Mouse (Mus musculus): Measurements from ENCODE around the gene Mmp15. TPM values are rescaled to one million over a fixed set of nuclear protein-coding genes. Genes with fewer than 3 reads are reported as not detected.

The Mmp15 gene
- polyA plus RNA-seq, 1 experiment: 28.7 TPM

GRCm38 (mm10) chr8:95314707-95315106, 37.4 kb upstream of the Mmp15 start:
- H3K36me3 ChIP-seq (ENCODE audit: control insufficient read depth, insufficient read depth, low read length): no peaks in the 10 kb centered on the region
- WGBS: 33% methylated on average over 2 of the region's 2 CpGs
- no peaks in the 10 kb centered on the region for H3K27me3 ChIP-seq (ENCODE audit: control insufficient read depth, insufficient read depth, low read length)
- no peak overlapping the region for H3K4me3 ChIP-seq (ENCODE audit: low read depth, low read length)
- H3K27ac ChIP-seq (ENCODE audit: insufficient read depth, low read depth, low read length): no peak overlapping the region
- no peaks in the 10 kb centered on the region for H3K4me1 ChIP-seq (ENCODE audit: control insufficient read depth, insufficient read depth, insufficient read length, low read length)
- TF ChIP-seq POLR2A (IDR thresholded peaks at IDR 0.05; ENCODE audit: low read depth, low read length): no peak
- no peak for TF ChIP-seq CTCF (IDR thresholded peaks at IDR 0.05; ENCODE audit: extremely low read depth, insufficient read length, insufficient replicate concordance, low read depth, low read length)

GRCm38 (mm10) chr8:95315350-95315749, 36.7 kb upstream of the Mmp15 start:
- Histone ChIP-seq H3K4me1 (ENCODE audit: control insufficient read depth, insufficient read depth, insufficient read length, low read length) (peaks cover under 1% of the 10 kb centered on the region; the same call in 1 of the 2 replicates), H3K36me3 (ENCODE audit: control insufficient read depth, insufficient read depth, low read length) (no peaks in the 10 kb centered on the region), H3K27ac (ENCODE audit: insufficient read depth, low read depth, low read length) (no peak overlapping the region), H3K4me3 (ENCODE audit: low read depth, low read length) (no peak overlapping the region), H3K27me3 (ENCODE audit: control insufficient read depth, insufficient read depth, low read length) (no peaks in the 10 kb centered on the region)
- TF ChIP-seq POLR2A (IDR thresholded peaks at IDR 0.05; ENCODE audit: low read depth, low read length) (no peak), CTCF (IDR thresholded peaks at IDR 0.05; ENCODE audit: extremely low read depth, insufficient read length, insufficient replicate concordance, low read depth, low read length) (no peak)
- 88% methylated on average over 1 of the region's 1 CpGs for WGBS

- Histone ChIP-seq H3K27ac (ENCODE audit: insufficient read depth, low read depth, low read length) (no peak overlapping the region), H3K4me1 (ENCODE audit: control insufficient read depth, insufficient read depth, insufficient read length, low read length) (peaks cover 3% of the 10 kb centered on the region), H3K4me3 (ENCODE audit: low read depth, low read length) (peak overlapping the region; percentile 53), H3K36me3 (ENCODE audit: control insufficient read depth, insufficient read depth, low read length) (0 out of 2 replicates have a peak, but pooled peaks cover 3% of the 10 kb centered on the region), H3K27me3 (ENCODE audit: control insufficient read depth, insufficient read depth, low read length) (no peaks in the 10 kb centered on the region)
- TF ChIP-seq POLR2A (IDR thresholded peaks at IDR 0.05; ENCODE audit: low read depth, low read length) (no peak), CTCF (IDR thresholded peaks at IDR 0.05; ENCODE audit: extremely low read depth, insufficient read length, insufficient replicate concordance, low read depth, low read length) (peak; percentile 48; the same call in 1 of the 2 replicates)
- WGBS: 3% methylated on average over 41 of the region's 41 CpGs
These were observed 31.6 kb upstream of the Mmp15 start for GRCm38 (mm10) chr8:95320224-95321139.

- Histone ChIP-seq H3K4me1 (ENCODE audit: control insufficient read depth, insufficient read depth, insufficient read length, low read length) (peaks cover 3% of the 10 kb centered on the region), H3K36me3 (ENCODE audit: control insufficient read depth, insufficient read depth, low read length) (peaks cover 19% of the 10 kb centered on the region), H3K27ac (ENCODE audit: insufficient read depth, low read depth, low read length) (no peak overlapping the region), H3K4me3 (ENCODE audit: low read depth, low read length) (no peak overlapping the region), H3K27me3 (ENCODE audit: control insufficient read depth, insufficient read depth, low read length) (no peaks in the 10 kb centered on the region)
- TF ChIP-seq CTCF (IDR thresholded peaks at IDR 0.05; ENCODE audit: extremely low read depth, insufficient read length, insufficient replicate concordance, low read depth, low read length) (no peak), POLR2A (IDR thresholded peaks at IDR 0.05; ENCODE audit: low read depth, low read length) (no peak)
- WGBS: 76% methylated on average over 3 of the region's 3 CpGs
These were observed 28.9 kb upstream of the Mmp15 start for GRCm38 (mm10) chr8:95323201-95323600.

- Histone ChIP-seq H3K36me3 (ENCODE audit: control insufficient read depth, insufficient read depth, low read length) (peaks cover 31% of the 10 kb centered on the region), H3K27me3 (ENCODE audit: control insufficient read depth, insufficient read depth, low read length) (no peaks in the 10 kb centered on the region), H3K4me1 (ENCODE audit: control insufficient read depth, insufficient read depth, insufficient read length, low read length) (peaks cover 3% of the 10 kb centered on the region), H3K4me3 (ENCODE audit: low read depth, low read length) (no peak overlapping the region), H3K27ac (ENCODE audit: insufficient read depth, low read depth, low read length) (no peak overlapping the region)
- TF ChIP-seq CTCF (IDR thresholded peaks at IDR 0.05; ENCODE audit: extremely low read depth, insufficient read length, insufficient replicate concordance, low read depth, low read length) (no peak), POLR2A (IDR thresholded peaks at IDR 0.05; ENCODE audit: low read depth, low read length) (no peak)
- 68% methylated on average over 5 of the region's 5 CpGs for WGBS
These were observed 27.4 kb upstream of the Mmp15 start for GRCm38 (mm10) chr8:95324646-95325045.

- H3K27ac ChIP-seq (ENCODE audit: insufficient read depth, low read depth, low read length): no peak overlapping the region
- no peak overlapping the region for H3K4me3 ChIP-seq (ENCODE audit: low read depth, low read length)
- peaks cover 31% of the 10 kb centered on the region for H3K36me3 ChIP-seq (ENCODE audit: control insufficient read depth, insufficient read depth, low read length)
- 83% methylated on average over 5 of the region's 5 CpGs for WGBS
- peaks cover 2% of the 10 kb centered on the region; the same call in 1 of the 2 replicates for H3K4me1 ChIP-seq (ENCODE audit: control insufficient read depth, insufficient read depth, insufficient read length, low read length)
- no peak for TF ChIP-seq CTCF (IDR thresholded peaks at IDR 0.05; ENCODE audit: extremely low read depth, insufficient read length, insufficient replicate concordance, low read depth, low read length)
- TF ChIP-seq POLR2A (IDR thresholded peaks at IDR 0.05; ENCODE audit: low read depth, low read length): no peak
- no peaks in the 10 kb centered on the region for H3K27me3 ChIP-seq (ENCODE audit: control insufficient read depth, insufficient read depth, low read length)
These were observed 25.2 kb upstream of the Mmp15 start for GRCm38 (mm10) chr8:95326822-95327221.

- H3K4me3 ChIP-seq (ENCODE audit: low read depth, low read length): no peak overlapping the region
- no peak for TF ChIP-seq CTCF (IDR thresholded peaks at IDR 0.05; ENCODE audit: extremely low read depth, insufficient read length, insufficient replicate concordance, low read depth, low read length)
- no peak for TF ChIP-seq POLR2A (IDR thresholded peaks at IDR 0.05; ENCODE audit: low read depth, low read length)
- no peak overlapping the region for H3K27ac ChIP-seq (ENCODE audit: insufficient read depth, low read depth, low read length)
- WGBS: 95% methylated on average over 46 of the region's 46 CpGs
- H3K27me3 ChIP-seq (ENCODE audit: control insufficient read depth, insufficient read depth, low read length): no peaks in the 10 kb centered on the region
- peaks cover 2% of the 10 kb centered on the region; the same call in 1 of the 2 replicates for H3K4me1 ChIP-seq (ENCODE audit: control insufficient read depth, insufficient read depth, insufficient read length, low read length)
- peaks cover 31% of the 10 kb centered on the region for H3K36me3 ChIP-seq (ENCODE audit: control insufficient read depth, insufficient read depth, low read length)
These were observed 24.1 kb upstream of the Mmp15 start for GRCm38 (mm10) chr8:95327866-95328465.

Measured in small intestine, adult 2 months (tissue).